Mouse (Mus musculus) hindlimb bud, embryonic 11.5 days (tissue): ENCODE data around the gene Olfr744.
"Not testable (repeated sequence)": the region's sequence is repeated elsewhere in the genome, so short reads cannot be mapped to it uniquely, and the experiment has no call there.

Experiments
- DNase-seq: peaks from one replicate; pipeline ENCODE4 v3.0.0-alpha.2; 2012; ENCODE audit warnings: low read depth, low spot score; ENCODE audit errors: extremely low spot score

The Olfr744 gene

DNA sequence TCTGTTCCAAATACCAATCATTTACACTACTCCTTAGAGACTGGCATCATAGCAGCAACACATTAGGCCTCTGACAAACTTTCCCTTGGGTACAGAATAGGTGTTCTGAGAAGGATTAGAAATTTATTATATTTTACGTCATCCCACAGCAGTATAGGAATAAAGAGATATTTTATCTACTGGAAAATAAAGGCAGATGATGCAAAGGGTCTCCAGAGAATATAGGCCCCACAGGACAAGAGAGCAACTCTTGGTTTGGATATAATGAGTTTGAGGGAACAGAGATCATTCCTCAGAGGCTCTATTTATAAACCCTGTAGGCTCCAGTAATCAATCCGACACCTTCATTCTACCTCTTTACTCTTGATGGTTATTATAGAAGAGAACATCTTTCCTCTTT lies at the start of gene Olfr744:
Gene Olfr744 (plus strand): TSS at position 301 of the 400 bp plus-strand sequence.
- DNase-seq = no peak

DNA sequence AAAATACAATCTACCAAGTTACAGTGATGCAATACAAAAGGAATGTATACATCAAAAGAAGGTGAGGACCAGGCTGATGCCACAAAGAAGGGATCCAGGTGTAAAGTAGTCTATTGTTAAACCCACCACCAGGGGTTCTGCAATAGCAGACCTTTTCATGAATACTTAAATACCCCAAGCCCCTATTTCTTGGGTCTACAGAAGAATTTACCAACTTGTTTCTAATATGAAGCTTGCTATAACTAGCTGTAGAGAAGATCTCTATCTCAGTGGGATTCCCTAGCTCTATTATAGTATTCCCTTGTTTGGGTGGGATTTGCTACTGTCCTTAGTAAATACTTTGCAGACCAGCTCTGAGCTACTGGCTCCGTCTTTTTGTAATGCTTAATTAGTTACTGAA lies 41.6 kb upstream of the Olfr744 start:
- not testable (repeated sequence) for DNase-seq

DNA sequence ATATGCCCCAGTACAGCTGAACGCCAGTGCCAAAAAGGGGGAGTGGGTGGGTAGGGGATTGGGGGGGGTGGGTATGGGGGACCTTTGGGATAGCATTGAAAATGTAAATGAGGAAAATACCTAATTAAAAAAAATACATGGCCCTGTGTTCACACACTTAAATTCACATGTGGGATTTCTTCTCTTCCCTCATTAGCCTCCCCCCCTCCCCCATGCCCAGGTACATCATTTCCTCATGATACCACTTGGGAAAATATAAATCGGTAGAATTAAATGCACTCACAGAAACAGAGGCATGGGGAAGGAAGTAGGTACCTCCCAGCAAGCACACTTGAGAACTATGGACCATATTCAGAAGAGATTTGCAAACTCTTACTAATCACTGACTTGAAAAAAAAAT lies 24.4 kb downstream of the Olfr744 start, which contains the start of gene Olfr745:
Gene Olfr745 (plus strand): TSS at position 301 of the 400 bp plus-strand sequence.
- no peak for DNase-seq

DNA sequence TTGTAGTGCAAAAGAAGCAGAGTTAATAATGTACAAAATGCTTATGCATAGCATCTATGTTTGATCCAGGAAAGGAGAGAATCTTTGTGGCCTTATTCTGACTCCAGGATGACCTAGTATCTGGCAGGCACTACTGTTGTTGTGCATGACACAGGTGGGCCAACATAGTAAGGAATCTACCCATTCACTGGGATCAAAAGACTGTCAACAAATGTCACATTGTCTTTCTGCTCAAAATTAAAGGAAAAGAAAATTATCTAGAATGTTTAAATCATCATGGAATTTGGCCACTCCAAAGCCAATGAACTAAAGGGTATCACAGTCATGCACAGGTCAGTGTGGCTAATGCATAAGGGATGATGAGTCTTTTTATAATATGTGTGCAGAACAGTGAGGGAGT lies 32.1 kb downstream of the Olfr744 start, which contains the start of gene Olfr746:
Gene Olfr746 (plus strand): TSS at position 301 of the 400 bp plus-strand sequence.
- no peak for DNase-seq
